Mouse (Mus musculus) midbrain, embryonic 12.5 days (tissue): ENCODE results near the gene Kcnrg. TPM values are rescaled to one million over a fixed set of nuclear protein-coding genes. Genes with fewer than 3 reads are reported as not detected.

Experiments used
- ATAC-seq: fragments of 200-750 bp; cut with Nextera tagmentation; 2 replicates; pipeline ENCODE4 v1.8.0; 2017; ENCODE audit warnings: low read depth, moderate TSS enrichment, moderate library complexity; ENCODE audit not compliant: low FRiP score
- H3K27ac ChIP-seq: fragments of 300-500 bp; sonication (generic); replicated peaks from 2 replicates; pipeline ENCODE4 v1.5.1; 2016; ENCODE audit warnings: mild to moderate bottlenecking
- H3K27me3 ChIP-seq: fragments of 300-500 bp; sonication (generic); 2 replicates; pipeline ENCODE4 v1.6.1; 2016; ENCODE audit warnings: mild to moderate bottlenecking
- H3K36me3 ChIP-seq: fragments of 300-500 bp; sonication (generic); 2 replicates; pipeline ENCODE4 v1.6.1; 2016
- H3K4me1 ChIP-seq: fragments of 300-500 bp; sonication (generic); 2 replicates; pipeline ENCODE4 v1.6.1; 2016
- H3K4me2 ChIP-seq: fragments of 300-500 bp; sonication (generic); replicated peaks from 2 replicates; pipeline ENCODE4 v1.6.1; 2016; ENCODE audit warnings: mild to moderate bottlenecking, moderate library complexity
- H3K4me3 ChIP-seq: fragments of 300-500 bp; sonication (generic); 2 replicates; pipeline ENCODE4 v1.5.1; 2016; ENCODE audit warnings: mild to moderate bottlenecking
- H3K9ac ChIP-seq: fragments of 300-500 bp; sonication (generic); replicated peaks from 2 replicates; pipeline ENCODE4 v1.6.1; 2016; ENCODE audit warnings: mild to moderate bottlenecking, moderate library complexity
- H3K9me3 ChIP-seq: fragments of 300-500 bp; sonication (generic); 2 replicates; pipeline ENCODE4 v1.6.1; 2016; ENCODE audit warnings: mild to moderate bottlenecking
- WGBS: fragments of 180-500 bp; shearing (Covaris S2); methylation state at CpG from one replicate; pipeline ENCODE4 v1.1.7; 2016; 5-methylcytosine and 5-hydroxymethylcytosine counted together
- microRNA counts: library from miRNA; unstranded; fragments of <30 nt; microRNA quantifications from one replicate; lab custom pipeline; 2017
- microRNA-seq: library from miRNA; unstranded; fragments of <30 nt; microRNA quantifications from one replicate; pipeline ENCODE4, GENCODE M21; 2017
- polyA plus RNA-seq: library from polyadenylated mRNA; unstranded; fragments of >200 nt; fragmentation: Nextera tagmentation; extraction: Ambion mirVana; gene quantifications from 2 replicates; pipeline ENCODE4 v1.2.1, GENCODE M21; 2016

Gene Kcnrg
- polyA plus RNA-seq, 1 experiment from 2014 or later: 2.4 TPM

- H3K27me3 ChIP-seq: no peaks in the 10 kb centered on the region
- WGBS: under 1% methylated on average over 71 of the region's 95 CpGs
- no peaks in the 10 kb centered on the region for H3K36me3 ChIP-seq
- no peaks in the 10 kb centered on the region for H3K9me3 ChIP-seq
- ATAC-seq: peak; percentile 71
- peak overlapping the region; percentile 72 for H3K4me2 ChIP-seq
- H3K9ac ChIP-seq: peak overlapping the region; percentile 96
- H3K27ac ChIP-seq: peak overlapping the region; percentile 94
- H3K4me1 ChIP-seq: peaks cover 6% of the 10 kb centered on the region
- peak overlapping the region; percentile 98 for H3K4me3 ChIP-seq
Measured at GRCm38 (mm10) chr14:61647881-61648684, 40.8 kb downstream of the Kcnrg start.

GRCm38 (mm10) chr14:61648685-61649504, 41.6 kb downstream of the Kcnrg start:
- Histone ChIP-seq H3K4me2 (peak overlapping the region; percentile 72), H3K4me1 (peaks cover 6% of the 10 kb centered on the region), H3K27ac (peak overlapping the region; percentile 94), H3K36me3 (no peaks in the 10 kb centered on the region), H3K4me3 (peak overlapping the region; percentile 98), H3K27me3 (no peaks in the 10 kb centered on the region), H3K9ac (peak overlapping the region; percentile 96), H3K9me3 (no peaks in the 10 kb centered on the region)
- WGBS: 2% methylated on average over 62 of the region's 62 CpGs
- peak; percentile 93 for ATAC-seq

- no peaks in the 10 kb centered on the region for H3K9me3 ChIP-seq
- H3K9ac ChIP-seq: no peak overlapping the region
- no peak overlapping the region for H3K4me2 ChIP-seq
- H3K36me3 ChIP-seq: no peaks in the 10 kb centered on the region
- no peak overlapping the region for H3K27ac ChIP-seq
- WGBS: 38% methylated on average over 9 of the region's 9 CpGs
- no peak for ATAC-seq
- no peak overlapping the region for H3K4me3 ChIP-seq
- H3K27me3 ChIP-seq: no peaks in the 10 kb centered on the region
- H3K4me1 ChIP-seq: peaks cover 6% of the 10 kb centered on the region
Measured at GRCm38 (mm10) chr14:61650291-61650960, 43.2 kb downstream of the Kcnrg start.

- Histone ChIP-seq H3K4me3 (no peak overlapping the region), H3K36me3 (no peaks in the 10 kb centered on the region), H3K9me3 (no peaks in the 10 kb centered on the region), H3K4me1 (no peaks in the 10 kb centered on the region), H3K27me3 (no peaks in the 10 kb centered on the region), H3K4me2 (no peak overlapping the region), H3K27ac (no peak overlapping the region), H3K9ac (no peak overlapping the region)
- WGBS: 33% methylated on average over 2 of the region's 2 CpGs
- ATAC-seq: no peak
Measured at GRCm38 (mm10) chr14:61656469-61656868, 49.2 kb downstream of the Kcnrg start.

- H3K36me3 ChIP-seq: no peaks in the 10 kb centered on the region
- no peak overlapping the region for H3K27ac ChIP-seq
- no peak overlapping the region for H3K4me2 ChIP-seq
- H3K9ac ChIP-seq: no peak overlapping the region
- H3K4me3 ChIP-seq: no peak overlapping the region
- H3K27me3 ChIP-seq: no peaks in the 10 kb centered on the region
- no peaks in the 10 kb centered on the region for H3K4me1 ChIP-seq
- WGBS: 79% methylated on average over 1 of the region's 1 CpGs
- H3K9me3 ChIP-seq: no peaks in the 10 kb centered on the region
- no peak for ATAC-seq
Measured at GRCm38 (mm10) chr14:61661496-61661895, 54.2 kb downstream of the Kcnrg start.

- no peak overlapping the region for H3K4me3 ChIP-seq
- ATAC-seq: no peak
- H3K4me2 ChIP-seq: no peak overlapping the region
- WGBS: 90% methylated on average over 8 of the region's 8 CpGs
- no peaks in the 10 kb centered on the region for H3K27me3 ChIP-seq
- H3K9me3 ChIP-seq: no peaks in the 10 kb centered on the region
- H3K4me1 ChIP-seq: no peaks in the 10 kb centered on the region
- no peak overlapping the region for H3K9ac ChIP-seq
- no peaks in the 10 kb centered on the region for H3K36me3 ChIP-seq
- no peak overlapping the region for H3K27ac ChIP-seq
Measured at GRCm38 (mm10) chr14:61662307-61662706, 55.0 kb downstream of the Kcnrg start.

MicroRNAs within 50 kb of the gene (microRNA counts, 519-probe panel; counts per million panel counts)
- microRNA mmu-miR-15a (lab: Ali Mortazavi, UCI) (8,872 counts per million, percentile 93 among the panel's probes with 10 or more counts), microRNA mmu-miR-16 (lab: Ali Mortazavi, UCI) (9,612 counts per million, percentile 97 among the panel's probes with 10 or more counts)

Small RNA genes lying within 50 kb of the gene (microRNA-seq; reads per million reads assigned to microRNA genes)
- gene Mir15a: 5,813 reads per million, percentile 91 among the genes with 10 or more reads in this experiment
- gene Mir16-1: 3,570 reads per million, percentile 88 among the genes with 10 or more reads in this experiment

Other genes starting within 250 kb of the Kcnrg start
- gene Ebpl, start 247.0 kb upstream of the Kcnrg start, polyA plus RNA-seq: 10.9 and 11.2 TPM in 2 replicates
- 86.3 and 89.3 TPM in 2 replicates for gene Kpna3, start 167.6 kb upstream of the Kcnrg start, polyA plus RNA-seq
- 17.0 and 17.7 TPM in 2 replicates for gene Spryd7, start 50.6 kb upstream of the Kcnrg start, polyA plus RNA-seq
- gene Trim13, start 9.2 kb upstream of the Kcnrg start, polyA plus RNA-seq: 35.5 and 38.9 TPM in 2 replicates